Mouse (Mus musculus): Measurements from ENCODE around the gene Ccdc71. TPM values are rescaled to one million over a fixed set of nuclear protein-coding genes. Genes with fewer than 3 reads are reported as not detected.

Ccdc71 gene
- total and polyA plus RNA-seq, 2 experiments from 2014 or later = 38.7 to 55.8 TPM

GRCm38 (mm10) chr9:108439176-108439575 is 21.2 kb upstream of the Ccdc71 start:
- no peak overlapping the region for H3K9ac ChIP-seq
- H3K9me3 ChIP-seq (ENCODE audit: low read length) = no peaks in the 10 kb centered on the region
- 53% methylated on average over 6 of the region's 6 CpGs for WGBS
- peak; percentile 76 for DNase-seq
- ATAC-seq = peak; percentile 77
- H3K36me3 ChIP-seq (ENCODE audit: insufficient read depth) = no peaks in the 10 kb centered on the region
- no peak overlapping the region for H3K4me2 ChIP-seq (ENCODE audit: low read depth)
- H3K4me3 ChIP-seq (ENCODE audit: low read depth, low read length) = no peak overlapping the region
- H3K27me3 ChIP-seq (ENCODE audit: insufficient read depth, low read length) = no peaks in the 10 kb centered on the region
- H3K27ac ChIP-seq (ENCODE audit: low read depth, low read length) = no peak overlapping the region
- H3K4me1 ChIP-seq (ENCODE audit: insufficient read depth) = peaks cover 9% of the 10 kb centered on the region
- TF ChIP-seq CTCF (IDR thresholded peaks at IDR 0.05; ENCODE audit: low read depth) = no peak

GRCm38 (mm10) chr9:108440485-108440884 is 19.8 kb upstream of the Ccdc71 start:
- Histone ChIP-seq H3K9me3 (ENCODE audit: low read length) (no peaks in the 10 kb centered on the region), H3K9ac (no peak overlapping the region), H3K4me2 (ENCODE audit: low read depth) (no peak overlapping the region), H3K4me1 (ENCODE audit: insufficient read depth) (peaks cover 9% of the 10 kb centered on the region), H3K4me3 (ENCODE audit: low read depth, low read length) (no peak overlapping the region), H3K36me3 (ENCODE audit: insufficient read depth) (no peaks in the 10 kb centered on the region), H3K27me3 (ENCODE audit: insufficient read depth, low read length) (no peaks in the 10 kb centered on the region), H3K27ac (ENCODE audit: low read depth, low read length) (no peak overlapping the region)
- no peak for DNase-seq
- 63% methylated on average over 5 of the region's 5 CpGs for WGBS
- TF ChIP-seq CTCF (IDR thresholded peaks at IDR 0.05; ENCODE audit: low read depth) = no peak
- no peak for ATAC-seq

GRCm38 (mm10) chr9:108441236-108441919 is 18.9 kb upstream of the Ccdc71 start:
- H3K4me3 ChIP-seq (ENCODE audit: low read depth, low read length) = no peak overlapping the region
- no peaks in the 10 kb centered on the region for H3K27me3 ChIP-seq (ENCODE audit: insufficient read depth, low read length)
- DNase-seq = peak; percentile 90
- H3K9ac ChIP-seq = no peak overlapping the region
- peak; percentile 89 for ATAC-seq
- H3K9me3 ChIP-seq (ENCODE audit: low read length) = no peaks in the 10 kb centered on the region
- H3K36me3 ChIP-seq (ENCODE audit: insufficient read depth) = no peaks in the 10 kb centered on the region
- WGBS = 49% methylated on average over 11 of the region's 11 CpGs
- H3K27ac ChIP-seq (ENCODE audit: low read depth, low read length) = peak overlapping the region; percentile 54
- H3K4me1 ChIP-seq (ENCODE audit: insufficient read depth) = peaks cover 9% of the 10 kb centered on the region
- no peak overlapping the region for H3K4me2 ChIP-seq (ENCODE audit: low read depth)
- no peak for TF ChIP-seq CTCF (IDR thresholded peaks at IDR 0.05; ENCODE audit: low read depth)

GRCm38 (mm10) chr9:108445125-108445524 is 15.2 kb upstream of the Ccdc71 start:
- H3K9ac ChIP-seq = no peak overlapping the region
- WGBS = 75% methylated on average over 9 of the region's 9 CpGs
- H3K4me2 ChIP-seq (ENCODE audit: low read depth) = no peak overlapping the region
- no peaks in the 10 kb centered on the region for H3K27me3 ChIP-seq (ENCODE audit: insufficient read depth, low read length)
- H3K4me3 ChIP-seq (ENCODE audit: low read depth, low read length) = no peak overlapping the region
- TF ChIP-seq CTCF (IDR thresholded peaks at IDR 0.05; ENCODE audit: low read depth) = no peak
- H3K4me1 ChIP-seq (ENCODE audit: insufficient read depth) = peaks cover 19% of the 10 kb centered on the region
- H3K27ac ChIP-seq (ENCODE audit: low read depth, low read length) = no peak overlapping the region
- DNase-seq = no peak
- H3K36me3 ChIP-seq (ENCODE audit: insufficient read depth) = peaks cover 6% of the 10 kb centered on the region; the same call in 1 of the 2 replicates
- H3K9me3 ChIP-seq (ENCODE audit: low read length) = no peaks in the 10 kb centered on the region
- ATAC-seq = no peak

GRCm38 (mm10) chr9:108449860-108450259 is 10.5 kb upstream of the Ccdc71 start:
- H3K27ac ChIP-seq (ENCODE audit: low read depth, low read length) = peak overlapping the region; percentile 82
- peak overlapping the region; percentile 22 for H3K4me3 ChIP-seq (ENCODE audit: low read depth, low read length)
- ATAC-seq (peak; percentile 53), DNase-seq (peak; percentile 74)
- no peaks in the 10 kb centered on the region for H3K27me3 ChIP-seq (ENCODE audit: insufficient read depth, low read length)
- 7% methylated on average over 4 of the region's 4 CpGs for WGBS
- peaks cover 6% of the 10 kb centered on the region; the same call in 1 of the 2 replicates for H3K36me3 ChIP-seq (ENCODE audit: insufficient read depth)
- H3K4me2 ChIP-seq (ENCODE audit: low read depth) = peak overlapping the region; percentile 78
- TF ChIP-seq CTCF (IDR thresholded peaks at IDR 0.05; ENCODE audit: low read depth) = no peak
- H3K9ac ChIP-seq = peak overlapping the region; percentile 39
- H3K9me3 ChIP-seq (ENCODE audit: low read length) = no peaks in the 10 kb centered on the region
- peaks cover 32% of the 10 kb centered on the region for H3K4me1 ChIP-seq (ENCODE audit: insufficient read depth)

- Histone ChIP-seq H3K9me3 (ENCODE audit: low read length) (no peaks in the 10 kb centered on the region), H3K27ac (ENCODE audit: low read depth, low read length) (peak overlapping the region; percentile 82), H3K4me2 (ENCODE audit: low read depth) (peak overlapping the region; percentile 78), H3K36me3 (ENCODE audit: insufficient read depth) (peaks cover 6% of the 10 kb centered on the region; the same call in 1 of the 2 replicates), H3K27me3 (ENCODE audit: insufficient read depth, low read length) (no peaks in the 10 kb centered on the region), H3K4me1 (ENCODE audit: insufficient read depth) (peaks cover 32% of the 10 kb centered on the region), H3K4me3 (ENCODE audit: low read depth, low read length) (peak overlapping the region; percentile 22), H3K9ac (peak overlapping the region; percentile 39)
- ATAC-seq = peak; percentile 8; the same call in 1 of the 2 replicates
- DNase-seq = peak; percentile 61
- 41% methylated on average over 21 of the region's 21 CpGs for WGBS
- no peak for TF ChIP-seq CTCF (IDR thresholded peaks at IDR 0.05; ENCODE audit: low read depth)
Measured at GRCm38 (mm10) chr9:108450292-108451169, 9.8 kb upstream of the Ccdc71 start.

GRCm38 (mm10) chr9:108451170-108451493 is 9.2 kb upstream of the Ccdc71 start:
- DNase-seq (no peak), ATAC-seq (no peak)
- Histone ChIP-seq H3K27me3 (ENCODE audit: insufficient read depth, low read length) (no peaks in the 10 kb centered on the region), H3K9ac (peak overlapping the region; percentile 39; the same call in 1 of the 2 replicates), H3K4me1 (ENCODE audit: insufficient read depth) (peaks cover 32% of the 10 kb centered on the region), H3K4me3 (ENCODE audit: low read depth, low read length) (peak overlapping the region; percentile 67; the same call in 1 of the 2 replicates), H3K9me3 (ENCODE audit: low read length) (no peaks in the 10 kb centered on the region), H3K27ac (ENCODE audit: low read depth, low read length) (peak overlapping the region; percentile 82), H3K4me2 (ENCODE audit: low read depth) (peak overlapping the region; percentile 78), H3K36me3 (ENCODE audit: insufficient read depth) (peaks cover 6% of the 10 kb centered on the region; the same call in 1 of the 2 replicates)
- WGBS = 85% methylated on average over 6 of the region's 6 CpGs
- TF ChIP-seq CTCF (IDR thresholded peaks at IDR 0.05; ENCODE audit: low read depth) = no peak

Measured in forebrain, postnatal 0 days (tissue).